Mouse (Mus musculus) intestine, embryonic 14.5 days (tissue): ENCODE measurements around the gene Hnrnpl. TPM values are rescaled to one million over a fixed set of nuclear protein-coding genes. Genes with fewer than 3 reads are reported as not detected.

ENCODE experiments used
- ATAC-seq: fragments of 200-750 bp; cut with Nextera tagmentation; replicated peaks from 2 replicates; pipeline ENCODE4 v1.8.0; 2017; ENCODE audit warnings: low read depth, moderate number of reproducible peaks, moderate TSS enrichment, moderate library complexity; ENCODE audit not compliant: low FRiP score, low TSS enrichment
- DNase-seq: peaks from one replicate; pipeline ENCODE4 v3.0.0-alpha.2; 2018; ENCODE audit warnings: low spot score
- H3K27ac ChIP-seq: fragments of 300-500 bp; sonication (generic); 2 replicates; pipeline ENCODE4 v1.5.1; 2014; ENCODE audit warnings: low read depth, mild to moderate bottlenecking, control low read depth
- H3K27me3 ChIP-seq: fragments of 300-500 bp; sonication (generic); replicated peaks from 2 replicates; pipeline ENCODE4 v1.6.1; 2014; ENCODE audit warnings: low read length, control low read depth; ENCODE audit not compliant: control insufficient read depth, insufficient read depth
- H3K36me3 ChIP-seq: fragments of 300-500 bp; sonication (generic); 2 replicates; pipeline ENCODE4 v1.6.1; 2014; ENCODE audit warnings: low read length, control low read depth; ENCODE audit not compliant: control insufficient read depth, insufficient read depth
- H3K4me1 ChIP-seq: fragments of 300-500 bp; sonication (generic); replicated peaks from 2 replicates; pipeline ENCODE4 v1.6.1; 2014; ENCODE audit warnings: low read length, control low read depth, mixed read lengths; ENCODE audit not compliant: control insufficient read depth, insufficient read depth
- H3K4me2 ChIP-seq: fragments of 300-500 bp; sonication (generic); 2 replicates; pipeline ENCODE4 v1.6.1; 2014; ENCODE audit warnings: low read length
- H3K4me3 ChIP-seq: fragments of 300-500 bp; sonication (generic); 2 replicates; pipeline ENCODE4 v1.5.1; 2014; ENCODE audit warnings: low read depth, low read length, control low read depth, mixed read lengths
- H3K9ac ChIP-seq: fragments of 300-500 bp; sonication (generic); 2 replicates; pipeline ENCODE4 v1.6.1; 2014; ENCODE audit warnings: mild to moderate bottlenecking, low read length
- H3K9me3 ChIP-seq: fragments of 300-500 bp; sonication (generic); 2 replicates; pipeline ENCODE4 v1.6.1; 2016; ENCODE audit warnings: low read length, control low read depth; ENCODE audit not compliant: control insufficient read depth
- WGBS: fragments of 180-500 bp; shearing (Covaris S2); extraction: QIAGEN DNeasy Blood & Tissue Kit; methylation state at CpG from one replicate; pipeline ENCODE4 v1.1.7; 2014; 5-methylcytosine and 5-hydroxymethylcytosine counted together
- polyA plus RNA-seq: library from polyadenylated mRNA; unstranded; fragments of >200 nt; fragmentation: Nextera tagmentation; extraction: Ambion mirVana; gene quantifications from 2 replicates; pipeline ENCODE4 v1.2.1, GENCODE M21; 2014

Gene Hnrnpl
- polyA plus RNA-seq, 1 experiment from 2014 or later, result 232 TPM

DNA sequence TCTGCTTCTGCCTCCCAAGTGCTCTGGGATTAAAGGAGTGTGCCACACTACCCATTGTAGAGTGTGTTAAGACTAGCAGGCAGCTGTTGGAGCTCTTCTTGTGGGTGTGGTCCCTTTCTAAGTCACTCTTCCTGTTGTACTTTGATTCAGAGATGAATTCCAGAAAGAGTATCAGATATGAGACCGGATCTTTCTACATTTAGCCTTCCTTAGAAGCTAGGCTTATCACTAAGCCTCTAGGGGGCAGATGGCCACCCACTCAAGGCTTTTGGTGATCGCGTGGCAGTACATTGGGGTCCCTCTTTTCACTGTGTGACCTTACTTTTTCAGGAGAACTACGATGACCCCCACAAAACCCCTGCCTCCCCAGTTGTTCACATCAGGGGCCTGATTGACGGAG lies 4.6 kb downstream of the Hnrnpl start:
- DNase-seq, result no peak

GRCm38 (mm10) chr7:28814306-28815034 lies 6.1 kb downstream of the Hnrnpl start:
- Histone ChIP-seq H3K36me3 (peaks cover 75% of the 10 kb centered on the region), H3K4me1 (peaks cover 28% of the 10 kb centered on the region), H3K9ac (no peak overlapping the region), H3K27me3 (no peaks in the 10 kb centered on the region), H3K27ac (no peak overlapping the region), H3K4me3 (no peak overlapping the region), H3K9me3 (no peaks in the 10 kb centered on the region), H3K4me2 (no peak overlapping the region)
- DNase-seq (no peak), ATAC-seq (no peak)
- WGBS, result 83% methylated on average over 5 of the region's 5 CpGs

More for the DNA sequence above, 4.6 kb downstream of the Hnrnpl start:
- Histone ChIP-seq H3K27me3 (no peaks in the 10 kb centered on the region), H3K4me2 (peak overlapping the region; percentile 93), H3K4me3 (peak overlapping the region; percentile 84), H3K9me3 (no peaks in the 10 kb centered on the region), H3K36me3 (peaks cover 62% of the 10 kb centered on the region), H3K4me1 (peaks cover 32% of the 10 kb centered on the region), H3K9ac (peak overlapping the region; percentile 90; the same call in 1 of the 2 replicates), H3K27ac (no peak overlapping the region)
- ATAC-seq, result no peak
- 71% methylated on average over 5 of the region's 5 CpGs for WGBS

GRCm38 (mm10) chr7:28815230-28815629 lies 6.9 kb downstream of the Hnrnpl start:
- Histone ChIP-seq H3K4me3 (no peak overlapping the region), H3K9me3 (no peaks in the 10 kb centered on the region), H3K27ac (no peak overlapping the region), H3K9ac (no peak overlapping the region), H3K27me3 (no peaks in the 10 kb centered on the region), H3K4me1 (peaks cover 32% of the 10 kb centered on the region), H3K36me3 (peaks cover 83% of the 10 kb centered on the region), H3K4me2 (no peak overlapping the region)
- ATAC-seq (no peak), DNase-seq (no peak)
- 90% methylated on average over 9 of the region's 9 CpGs for WGBS

- DNase-seq, result no peak
- peaks cover 93% of the 10 kb centered on the region for H3K36me3 ChIP-seq
- no peak overlapping the region; the same call in 1 of the 2 replicates for H3K9ac ChIP-seq
- no peak overlapping the region for H3K4me2 ChIP-seq
- no peak for ATAC-seq
- H3K4me3 ChIP-seq, result no peak overlapping the region
- peaks cover 32% of the 10 kb centered on the region for H3K4me1 ChIP-seq
- no peak overlapping the region for H3K27ac ChIP-seq
- 90% methylated on average over 9 of the region's 9 CpGs for WGBS
- no peaks in the 10 kb centered on the region for H3K27me3 ChIP-seq
- no peaks in the 10 kb centered on the region for H3K9me3 ChIP-seq
These were observed 7.9 kb downstream of the Hnrnpl start for GRCm38 (mm10) chr7:28816201-28816600.

DNA sequence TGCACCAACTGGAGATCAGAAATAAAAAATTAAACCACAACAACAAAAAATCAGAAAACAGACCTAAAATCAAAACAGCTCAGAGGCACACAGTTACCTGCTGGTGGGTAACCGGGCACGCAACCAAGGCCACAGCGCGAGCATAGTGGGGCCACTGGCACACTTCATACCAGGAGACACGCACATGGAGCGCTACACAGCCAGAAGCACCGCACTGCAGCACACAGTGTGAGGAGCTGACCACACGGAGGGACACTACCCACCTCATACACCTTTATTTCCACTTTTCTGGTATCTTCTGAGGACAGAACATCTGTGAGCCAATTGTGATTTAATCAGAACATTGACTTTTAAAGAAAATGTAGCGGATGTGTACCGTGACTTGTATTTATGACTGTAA lies 8.6 kb downstream of the Hnrnpl start:
- Histone ChIP-seq H3K9ac (no peak overlapping the region), H3K4me2 (no peak overlapping the region), H3K4me3 (no peak overlapping the region), H3K36me3 (peaks cover 98% of the 10 kb centered on the region), H3K9me3 (no peaks in the 10 kb centered on the region), H3K27me3 (no peaks in the 10 kb centered on the region), H3K4me1 (peaks cover 32% of the 10 kb centered on the region), H3K27ac (no peak overlapping the region)
- ATAC-seq (no peak), DNase-seq (no peak)
- 92% methylated on average over 10 of the region's 10 CpGs for WGBS

- ATAC-seq (no peak), DNase-seq (no peak)
- H3K9me3 ChIP-seq, result no peaks in the 10 kb centered on the region
- H3K27me3 ChIP-seq, result no peaks in the 10 kb centered on the region
- H3K4me3 ChIP-seq, result no peak overlapping the region
- WGBS, result 71% methylated on average over 6 of the region's 6 CpGs
- peaks cover 26% of the 10 kb centered on the region for H3K4me1 ChIP-seq
- peak overlapping the region; percentile 10; the same call in 1 of the 2 replicates for H3K27ac ChIP-seq
- peaks cover 98% of the 10 kb centered on the region for H3K36me3 ChIP-seq
- H3K9ac ChIP-seq, result no peak overlapping the region
- H3K4me2 ChIP-seq, result no peak overlapping the region
These were observed 9.2 kb downstream of the Hnrnpl start for GRCm38 (mm10) chr7:28817524-28817923.

GRCm38 (mm10) chr7:28817957-28818356 lies 9.6 kb downstream of the Hnrnpl start:
- Histone ChIP-seq H3K36me3 (peaks cover 95% of the 10 kb centered on the region), H3K4me3 (no peak overlapping the region), H3K9me3 (no peaks in the 10 kb centered on the region), H3K9ac (no peak overlapping the region), H3K4me1 (peaks cover 22% of the 10 kb centered on the region), H3K27ac (peak overlapping the region; percentile 10; the same call in 1 of the 2 replicates), H3K4me2 (no peak overlapping the region), H3K27me3 (no peaks in the 10 kb centered on the region)
- ATAC-seq, result no peak
- DNase-seq, result no peak
- WGBS, result 82% methylated on average over 4 of the region's 4 CpGs

DNA sequence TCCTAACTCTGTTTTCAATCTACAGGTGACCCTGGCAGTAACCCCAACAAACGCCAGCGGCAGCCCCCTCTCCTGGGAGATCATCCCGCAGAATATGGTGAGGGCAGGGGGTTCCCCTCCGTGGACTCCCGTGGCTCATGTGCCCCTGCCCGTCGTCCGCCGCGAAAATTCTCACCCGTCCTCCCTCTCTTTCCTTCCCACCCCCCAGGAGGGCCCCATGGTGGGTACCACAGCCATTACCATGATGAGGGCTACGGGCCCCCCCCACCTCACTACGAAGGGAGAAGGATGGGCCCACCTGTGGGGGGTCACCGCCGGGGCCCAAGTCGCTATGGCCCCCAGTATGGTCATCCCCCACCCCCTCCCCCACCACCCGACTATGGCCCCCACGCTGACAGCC lies 10.1 kb downstream of the Hnrnpl start:
- Histone ChIP-seq H3K4me3 (no peak overlapping the region), H3K4me1 (peaks cover 18% of the 10 kb centered on the region), H3K4me2 (no peak overlapping the region), H3K27ac (no peak overlapping the region), H3K36me3 (peaks cover 90% of the 10 kb centered on the region), H3K9me3 (no peaks in the 10 kb centered on the region), H3K9ac (no peak overlapping the region), H3K27me3 (no peaks in the 10 kb centered on the region)
- ATAC-seq, result no peak
- 86% methylated on average over 18 of the region's 18 CpGs for WGBS
- no peak for DNase-seq

DNA sequence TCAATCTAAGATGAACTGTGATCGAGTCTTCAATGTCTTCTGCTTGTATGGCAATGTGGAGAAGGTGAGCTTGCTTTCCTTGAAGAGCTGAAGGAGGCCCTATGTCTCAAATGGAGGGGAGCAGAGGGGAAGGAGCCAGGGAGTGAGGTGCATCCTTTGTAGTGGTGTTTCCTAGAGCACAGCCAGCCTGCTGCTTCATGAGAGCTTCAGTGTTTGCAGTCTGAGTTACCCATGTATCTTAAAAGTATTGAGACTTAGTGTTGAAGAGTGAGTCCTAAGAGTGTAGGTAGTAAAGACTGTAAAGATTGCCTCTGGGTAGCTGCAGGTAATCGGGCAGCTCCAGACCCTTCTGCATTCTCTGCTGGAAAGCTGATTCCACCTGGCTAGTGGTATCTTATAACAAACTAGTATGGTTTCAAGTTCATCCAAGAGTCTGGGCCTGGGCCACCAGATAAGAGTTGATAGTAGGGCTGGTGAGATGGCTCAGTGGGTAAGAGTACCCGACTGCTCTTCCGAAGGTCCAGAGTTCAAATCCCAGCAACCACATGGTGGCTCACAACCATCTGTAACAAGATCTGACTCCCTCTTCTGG lies 10.6 kb downstream of the Hnrnpl start:
- Histone ChIP-seq H3K36me3 (peaks cover 85% of the 10 kb centered on the region), H3K9ac (no peak overlapping the region), H3K4me3 (no peak overlapping the region), H3K4me1 (peaks cover 13% of the 10 kb centered on the region), H3K4me2 (no peak overlapping the region), H3K27me3 (no peaks in the 10 kb centered on the region), H3K27ac (no peak overlapping the region), H3K9me3 (no peaks in the 10 kb centered on the region)
- WGBS, result 77% methylated on average over 4 of the region's 4 CpGs
- ATAC-seq (no peak), DNase-seq (no peak)
